Comparison of ENCODE assay signal across 9 mouse cellular contexts in genomic region chr7:99432248-99432647, GRCm38 (mm10). TPM values are rescaled to one million over a fixed set of nuclear protein-coding genes. Genes with fewer than 3 reads are reported as not detected.
DNase-seq lines count a peak whose midpoint lies in the region; ATAC-seq and TF ChIP-seq lines count a peak whose summit lies in the region.
"Had no signal": no experiment of that assay in that cellular context is flagged by ENCODE, and none has a peak within 500 bp of the region (broad histone marks: within the 10 kb centered on the region; RNA-seq: fewer than 3 reads in every experiment).

No protein-coding gene starts in this region.

- no peaks in the 10 kb centered on the region; the same call in 1 of the 2 replicates for H3K27me3 ChIP-seq in liver, embryonic 12.5 days (replicated peaks)
- no peaks in the 10 kb centered on the region for H3K27me3 ChIP-seq in stomach, postnatal 0 days (ENCODE audit: control insufficient read depth, insufficient read depth, low read length)
- H3K27me3 ChIP-seq: liver, embryonic 13.5 days had no signal

- H3K4me1 ChIP-seq in liver, embryonic 12.5 days: peaks cover 21% of the 10 kb centered on the region
- no peaks in the 10 kb centered on the region for H3K4me1 ChIP-seq in stomach, postnatal 0 days (replicated peaks; ENCODE audit: control insufficient read depth, insufficient read depth)

- 56% methylated on average over 14 of the region's 14 CpGs for WGBS in liver, embryonic 12.5 days (ENCODE audit: insufficient replicate concordance)
- 66% methylated on average over 14 of the region's 14 CpGs for WGBS in stomach, postnatal 0 days

- H3K9me3 ChIP-seq in liver, embryonic 12.5 days (replicated peaks): no peaks in the 10 kb centered on the region
- H3K9me3 ChIP-seq in stomach, postnatal 0 days (ENCODE audit: control insufficient read depth, low read length): no peaks in the 10 kb centered on the region
- H3K9me3 ChIP-seq: liver, embryonic 13.5 days had no signal

- peak; percentile 42 to 55 for DNase-seq in heart, postnatal 14 days
- DNase-seq in lung, postnatal 36 days: peak; percentile 26
- no peak for DNase-seq in urinary bladder, postnatal 14 days (ENCODE audit: low spot score)
- no peak for DNase-seq in adrenal gland, postnatal 10 days
- no peak for DNase-seq in stomach, postnatal 0 days (ENCODE audit: low spot score)
- DNase-seq: liver, embryonic 13.5 days had no signal

- H3K9ac ChIP-seq in liver, embryonic 12.5 days: no peak overlapping the region
- no peak overlapping the region for H3K9ac ChIP-seq in stomach, postnatal 0 days (ENCODE audit: low read length)
- H3K9ac ChIP-seq: liver, embryonic 13.5 days had no signal

- H3K4me3 ChIP-seq in liver, embryonic 12.5 days: no peak overlapping the region
- H3K4me3 ChIP-seq in stomach, postnatal 0 days (ENCODE audit: low read depth, low read length): no peak overlapping the region
- H3K4me3 ChIP-seq: liver, embryonic 13.5 days had no signal

- H3K4me2 ChIP-seq in liver, embryonic 12.5 days: no peak overlapping the region
- no peak overlapping the region for H3K4me2 ChIP-seq in stomach, postnatal 0 days (replicated peaks; ENCODE audit: low read depth)
- H3K4me2 ChIP-seq: liver, embryonic 13.5 days had no signal

- TF ChIP-seq CTCF in stomach, postnatal 0 days (IDR thresholded peaks at IDR 0.05; ENCODE audit: low read depth): no peak

- TF ChIP-seq EP300 in stomach, postnatal 0 days (optimal IDR thresholded peaks at IDR 0.05): no peak

- peak; percentile 83 for ATAC-seq in CD4-positive, CD25-positive, alpha-beta regulatory T cell, adult 4 months
- ATAC-seq in common myeloid progenitor, adult 5-6 weeks (replicated peaks; ENCODE audit: low read depth, poor library complexity, severe bottlenecking): peak; percentile 55
- ATAC-seq in liver, embryonic 12.5 days: no peak
- no peak for ATAC-seq in stomach, postnatal 0 days (ENCODE audit: low FRiP score, low TSS enrichment)

- no peaks in the 10 kb centered on the region for H3K36me3 ChIP-seq in liver, embryonic 12.5 days
- no peaks in the 10 kb centered on the region for H3K36me3 ChIP-seq in stomach, postnatal 0 days (ENCODE audit: control insufficient read depth, insufficient read depth, low read length)
- H3K36me3 ChIP-seq: liver, embryonic 13.5 days had no signal

- no peak overlapping the region for H3K27ac ChIP-seq in liver, embryonic 12.5 days
- no peak overlapping the region for H3K27ac ChIP-seq in stomach, postnatal 0 days (replicated peaks)
- H3K27ac ChIP-seq: liver, embryonic 13.5 days had no signal

- intact Hi-C loops in heart, postnatal 14 days (cut with DNase I): no loop called here

RNA-seq across cellular contexts. Expression of gene Klhl35, which starts 33.6 kb away (rescaled TPM):
- not detected for polyA plus RNA-seq in CD4-positive, CD25-positive, alpha-beta regulatory T cell, adult 4 months (2017; shearing (Covaris generic))
- total RNA-seq in common myeloid progenitor, adult 5-6 weeks (2017): not detected in 2 replicates
- total RNA-seq in heart, postnatal 14 days (2021): under 1 TPM; 0.15 to 0.29 TPM
- 0.14 and 0.32 TPM in 2 replicates for polyA plus RNA-seq in liver, embryonic 12.5 days (2016; fragmentation: Nextera tagmentation; extraction: Ambion mirVana)
- total RNA-seq in adrenal gland, postnatal 10 days (2021): 1 to 10 TPM in 1 of 2 experiments, under 1 TPM in 1; 0.99 to 1.2 TPM
- polyA plus RNA-seq in stomach, postnatal 0 days (2015; fragmentation: Nextera tagmentation; extraction: Ambion mirVana): 0.97 and 1.3 TPM in 2 replicates

RNA-seq across cellular contexts. Expression of gene Gdpd5, which starts 51.0 kb away (rescaled TPM):
- 10 to 100 TPM; 13.6 to 21.0 TPM for polyA plus RNA-seq in CD4-positive, CD25-positive, alpha-beta regulatory T cell, adult 4 months (2017; shearing (Covaris generic))
- total RNA-seq in common myeloid progenitor, adult 5-6 weeks (2017): not detected in 2 replicates
- total RNA-seq in heart, postnatal 14 days (2021): 10 to 100 TPM; 32.8 to 33.0 TPM
- 2.6 and 3.1 TPM in 2 replicates for polyA plus RNA-seq in liver, embryonic 12.5 days (2016; fragmentation: Nextera tagmentation; extraction: Ambion mirVana)
- total RNA-seq in adrenal gland, postnatal 10 days (2021): 10 to 100 TPM; 11.5 to 16.6 TPM
- 8.1 and 9.1 TPM in 2 replicates for polyA plus RNA-seq in stomach, postnatal 0 days (2015; fragmentation: Nextera tagmentation; extraction: Ambion mirVana)

RNA-seq across cellular contexts. Expression of gene Rps3, which starts 51.3 kb away (rescaled TPM):
- 1,000 to 10,000 TPM; 2,515 to 4,056 TPM for polyA plus RNA-seq in CD4-positive, CD25-positive, alpha-beta regulatory T cell, adult 4 months (2017; shearing (Covaris generic))
- 1,801 and 2,134 TPM in 2 replicates for total RNA-seq in common myeloid progenitor, adult 5-6 weeks (2017)
- 100 to 1,000 TPM; 289 to 327 TPM for total RNA-seq in heart, postnatal 14 days (2021)
- polyA plus RNA-seq in liver, embryonic 12.5 days (2016; fragmentation: Nextera tagmentation; extraction: Ambion mirVana): 688 TPM in 2 replicates
- 100 to 1,000 TPM; 554 to 575 TPM for total RNA-seq in adrenal gland, postnatal 10 days (2021)
- 688 and 733 TPM in 2 replicates for polyA plus RNA-seq in stomach, postnatal 0 days (2015; fragmentation: Nextera tagmentation; extraction: Ambion mirVana)

Comparison
In these comparisons a context has a peak if more than half of its experiments do, and no peak if none do; other contexts are left out.
1. ATAC-seq: peak in CD4-positive, CD25-positive, alpha-beta regulatory T cell, adult 4 months (single experiment) and common myeloid progenitor, adult 5-6 weeks (single experiment); none in liver, embryonic 12.5 days (single experiment) and stomach, postnatal 0 days (single experiment).
2. DNase-seq: peak in heart, postnatal 14 days (2 of 2) and lung, postnatal 36 days (single experiment); none in urinary bladder, postnatal 14 days (single experiment), adrenal gland, postnatal 10 days (single experiment) and stomach, postnatal 0 days (single experiment).
3. RNA of gene Gdpd5, which starts 51.0 kb away (total RNA-seq): 32.8 to 33.0 TPM in heart, postnatal 14 days and 11.5 to 16.6 TPM in adrenal gland, postnatal 10 days; not detected in common myeloid progenitor, adult 5-6 weeks; every median in the first group is over 10 times any median in the second.